Comparison of ENCODE assay signal across 8 mouse cellular contexts in the genomic region with DNA sequence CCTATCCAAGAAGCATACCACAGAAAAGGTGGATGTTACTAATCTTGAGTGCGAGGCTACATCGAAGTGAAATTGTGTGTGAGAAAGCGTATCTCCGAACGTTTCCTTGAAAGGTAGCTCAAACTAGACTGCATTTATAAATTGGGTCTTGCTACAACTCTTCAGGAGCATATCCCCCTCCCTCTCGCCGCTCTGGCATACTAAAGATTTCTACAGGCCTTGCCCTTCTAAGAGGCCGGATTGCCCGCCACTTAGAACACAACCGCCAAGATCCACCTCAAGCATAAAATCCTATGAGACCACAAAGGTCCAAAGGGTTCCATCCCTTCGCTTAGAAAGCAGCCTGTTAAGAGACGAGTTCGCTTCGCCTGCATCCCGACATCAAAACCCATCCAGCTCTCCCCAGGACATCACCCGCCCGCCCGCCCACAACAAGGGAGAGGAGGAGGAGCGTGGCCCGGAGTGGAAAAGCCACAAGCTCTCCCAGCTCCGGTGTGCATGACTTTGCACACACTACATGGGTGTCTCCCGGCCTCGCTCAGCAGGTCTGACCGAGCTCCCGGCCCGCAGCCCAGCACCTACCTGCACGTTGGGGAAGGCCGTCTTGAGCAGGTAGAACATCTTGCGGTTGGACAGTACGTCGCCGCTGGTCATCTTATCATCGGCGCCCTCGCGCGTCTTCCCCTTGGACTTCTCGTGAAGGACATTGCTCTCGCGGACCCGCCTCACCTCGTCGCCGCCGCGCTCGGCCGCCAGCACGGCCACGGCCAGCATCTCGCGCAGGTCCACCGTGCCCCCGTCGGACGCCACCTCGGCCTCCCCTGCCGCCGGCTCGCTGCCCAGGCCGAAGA. TPM values are rescaled to one million over a fixed set of nuclear protein-coding genes. Genes with fewer than 3 reads are reported as not detected.
DNase-seq lines count a peak whose midpoint lies in the region; ATAC-seq lines count a peak whose summit lies in the region.

No protein-coding gene starts in this region.

- no peaks in the 10 kb centered on the region for H3K27me3 ChIP-seq in forebrain, embryonic 12.5 days
- no peaks in the 10 kb centered on the region for H3K27me3 ChIP-seq in hindbrain, embryonic 11.5 days (ENCODE audit: control insufficient read depth, insufficient read depth, low read length)

- H3K27ac ChIP-seq in forebrain, embryonic 12.5 days = peak overlapping the region; percentile 78
- peak overlapping the region; percentile 80 for H3K27ac ChIP-seq in hindbrain, embryonic 11.5 days (ENCODE audit: low read depth, low read length)

- DNase-seq in MN1 (ENCODE audit: low spot score) = peak; percentile 71
- peak; percentile 69 for DNase-seq in c-Kit-negative CD71-positive TER-119-positive erythroid progenitor cells, embryonic 14.5 days (ENCODE audit: low read depth, low spot score)
- peak; percentile 72 for DNase-seq in hindbrain, embryonic 11.5 days (ENCODE audit: low spot score)
- DNase-seq in layer of hippocampus, postnatal 36 days = peak; percentile 45 to 48
- DNase-seq in lung, postnatal 36 days = peak; percentile 47
- peak; percentile 24 for DNase-seq in retina, postnatal 7 days (ENCODE audit: low read depth, low spot score)
- DNase-seq in yolk sac, embryonic 10.5 days (ENCODE audit: low spot score) = peak; percentile 72

- 1% methylated on average over 61 of the region's 61 CpGs for WGBS in forebrain, embryonic 12.5 days
- 1% methylated on average over 61 of the region's 61 CpGs for WGBS in hindbrain, embryonic 11.5 days

- H3K4me3 ChIP-seq in forebrain, embryonic 12.5 days (replicated peaks) = peak overlapping the region; percentile 67
- peak overlapping the region; percentile 94 for H3K4me3 ChIP-seq in hindbrain, embryonic 11.5 days (ENCODE audit: low read depth, low read length)

- peaks cover 19% of the 10 kb centered on the region for H3K36me3 ChIP-seq in forebrain, embryonic 12.5 days (replicated peaks)
- H3K36me3 ChIP-seq in hindbrain, embryonic 11.5 days (ENCODE audit: control insufficient read depth, insufficient read depth, low read length) = no peaks in the 10 kb centered on the region

- H3K9me3 ChIP-seq in forebrain, embryonic 12.5 days = 0 out of 2 replicates have a peak, but pooled peaks cover 2% of the 10 kb centered on the region
- H3K9me3 ChIP-seq in hindbrain, embryonic 11.5 days (ENCODE audit: control insufficient read depth, low read length) = no peaks in the 10 kb centered on the region

- peak overlapping the region; percentile 69 for H3K4me2 ChIP-seq in forebrain, embryonic 12.5 days
- peak overlapping the region; percentile 59 for H3K4me2 ChIP-seq in hindbrain, embryonic 11.5 days (replicated peaks; ENCODE audit: low read depth, low read length)

- ATAC-seq in forebrain, embryonic 12.5 days (ENCODE audit: low FRiP score) = peak; percentile 66
- ATAC-seq in hindbrain, embryonic 11.5 days (ENCODE audit: low FRiP score) = peak; percentile 84

- peak overlapping the region; percentile 94 for H3K9ac ChIP-seq in forebrain, embryonic 12.5 days
- peak overlapping the region; percentile 88 for H3K9ac ChIP-seq in hindbrain, embryonic 11.5 days (ENCODE audit: low read depth, low read length)

- peaks cover 12% of the 10 kb centered on the region for H3K4me1 ChIP-seq in forebrain, embryonic 12.5 days
- no peaks in the 10 kb centered on the region; the same call in 1 of the 2 replicates for H3K4me1 ChIP-seq in hindbrain, embryonic 11.5 days (replicated peaks; ENCODE audit: control insufficient read depth, insufficient read depth, low read length)

RNA-seq across cellular contexts. Expression of gene Impad1, which starts 0.8 kb away (rescaled TPM):
- 52.6 and 54.0 TPM in 2 replicates for polyA plus RNA-seq in forebrain, embryonic 12.5 days (2016; fragmentation: Nextera tagmentation; extraction: Ambion mirVana)
- 44.1 and 48.2 TPM in 2 replicates for polyA plus RNA-seq in hindbrain, embryonic 11.5 days (2014; fragmentation: Nextera tagmentation; extraction: Ambion mirVana)
- 10 to 100 TPM; 56.6 to 60.1 TPM for total RNA-seq in layer of hippocampus, postnatal 36 days (2021)

Comparison
In these comparisons a context has a peak if more than half of its experiments do, and no peak if none do; other contexts are left out.
1. Peak in every context shown above with its lines: DNase-seq, ATAC-seq, H3K4me3 ChIP-seq and H3K27ac ChIP-seq.